Mouse (Mus musculus) v-Abl transformed pro-B cells (cell line): ENCODE results near the gene AI854703.
"Not testable (repeated sequence)": the region's sequence is repeated elsewhere in the genome, so short reads cannot be mapped to it uniquely, and the experiment has no call there.

Experiments used
- in situ Hi-C, 2 experiments: fragments of 400-800 bp; cut with MboI; formaldehyde crosslinking; loops; one replicate each; pipeline ENCODE4 v1.15.1; 2025; ENCODE audit not compliant: unreplicated experiment in 2 of 2

The AI854703 gene

DNA sequence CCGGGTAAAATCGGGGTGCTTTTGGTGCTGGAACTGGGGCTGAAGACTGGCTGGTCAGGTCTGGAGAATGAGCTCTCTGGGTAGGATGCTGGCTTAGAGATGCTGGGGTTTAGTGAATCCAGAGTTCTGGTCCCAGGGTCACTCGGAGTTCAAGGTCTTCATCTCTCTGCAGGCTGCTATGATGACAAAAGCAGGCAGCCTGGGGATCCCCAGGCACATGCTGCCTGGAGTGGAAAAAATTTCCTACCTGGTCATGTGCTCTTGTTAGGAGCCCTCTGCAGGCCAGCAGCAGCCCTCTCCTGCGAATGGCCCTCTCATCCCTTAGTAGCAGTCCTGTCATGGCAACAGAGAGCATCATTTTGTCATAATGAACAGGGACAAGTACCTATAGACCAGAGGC lies 13.1 kb upstream of the AI854703 start:
- in situ Hi-C loops: no loop called here

DNA sequence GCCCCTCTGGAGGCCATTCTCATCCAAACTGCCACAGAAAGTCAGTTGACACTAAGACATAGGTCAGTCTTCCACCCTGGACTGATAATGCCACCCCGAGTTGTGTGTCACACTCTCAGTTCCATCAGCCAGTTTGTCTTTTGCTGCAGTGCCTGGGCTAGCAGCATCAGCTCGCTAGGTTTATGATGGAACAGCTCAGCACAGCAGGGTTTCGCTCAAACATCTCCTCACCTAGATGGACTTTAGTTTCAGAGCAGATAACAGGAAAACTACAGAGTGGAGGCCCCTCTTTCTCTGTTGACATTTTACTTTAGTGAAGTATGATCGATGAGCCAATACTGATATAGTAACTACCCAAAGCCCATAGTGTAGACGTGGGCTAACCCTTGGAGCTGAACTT lies 11.8 kb upstream of the AI854703 start:
- in situ Hi-C loops: no loop called here

DNA sequence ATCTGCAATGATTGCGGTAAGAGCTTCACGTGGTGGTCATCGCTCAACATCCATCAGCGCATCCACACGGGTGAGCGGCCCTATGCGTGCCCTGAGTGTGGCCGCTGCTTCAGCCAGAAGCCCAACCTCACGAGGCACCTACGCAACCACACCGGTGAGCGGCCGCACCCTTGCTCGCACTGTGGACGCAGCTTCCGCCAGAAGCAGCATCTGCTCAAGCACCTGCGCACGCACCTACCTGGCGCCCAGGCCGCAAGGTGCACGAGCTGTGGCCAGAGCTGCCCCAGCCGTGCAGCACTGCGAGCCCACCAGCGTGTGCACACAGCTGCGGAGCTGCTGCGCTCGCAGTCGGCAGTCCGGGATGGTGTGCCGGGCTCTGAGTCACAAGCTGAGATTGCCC lies 6.5 kb upstream of the AI854703 start:
- in situ Hi-C loops: no loop called here

DNA sequence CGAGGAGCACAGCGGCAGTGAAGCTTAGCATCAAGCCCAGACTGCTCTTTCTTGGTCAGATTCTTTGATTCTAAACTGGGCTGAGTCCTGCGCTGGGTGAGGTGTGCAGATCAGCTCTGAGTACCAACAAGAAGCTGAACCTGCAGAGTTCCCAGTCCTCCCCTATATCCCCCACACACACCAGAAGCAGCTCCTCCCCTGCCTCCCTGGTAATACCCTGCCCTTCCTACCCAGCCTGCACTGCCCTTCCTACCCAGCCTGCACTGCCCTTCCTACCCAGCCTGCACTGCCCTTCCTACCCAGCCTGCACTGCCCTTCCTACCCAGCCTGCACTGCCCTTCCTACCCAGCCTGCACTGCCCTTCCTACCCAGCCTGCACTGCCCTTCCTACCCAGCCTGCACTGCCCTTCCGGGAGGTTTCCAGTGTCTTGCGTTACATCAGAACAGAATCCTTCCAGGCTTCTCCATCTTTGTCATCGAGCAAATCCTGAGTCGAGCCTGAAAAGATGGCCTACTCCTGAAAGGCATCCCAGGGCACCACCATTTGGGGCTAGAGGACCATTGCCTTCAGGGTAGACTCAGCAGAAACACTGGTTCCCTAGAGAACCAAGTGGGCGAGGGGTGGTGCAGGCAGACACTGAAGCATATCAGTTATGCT lies 4.2 kb upstream of the AI854703 start:
- in situ Hi-C loops: not testable (repeated sequence)

DNA sequence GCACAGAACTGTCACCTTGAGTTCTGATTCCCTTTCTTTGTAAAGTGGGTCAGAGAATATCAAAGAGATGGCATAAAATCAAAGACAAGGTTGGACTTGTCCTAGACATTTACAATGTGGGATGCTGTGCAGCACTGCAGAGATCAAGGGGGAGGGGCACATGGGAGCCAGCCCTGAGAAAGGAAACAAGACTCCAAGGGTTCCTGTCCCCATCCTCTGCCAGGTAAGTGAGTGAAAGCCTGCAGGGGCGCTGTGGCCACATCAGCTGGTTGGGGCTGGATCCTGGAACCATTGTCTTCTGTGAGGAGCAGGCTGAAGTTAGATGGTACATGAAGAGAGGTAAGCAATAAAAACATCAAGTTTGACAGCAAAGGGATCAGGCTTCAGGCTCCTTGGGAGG lies 3.1 kb upstream of the AI854703 start:
- in situ Hi-C loops: no loop called here

DNA sequence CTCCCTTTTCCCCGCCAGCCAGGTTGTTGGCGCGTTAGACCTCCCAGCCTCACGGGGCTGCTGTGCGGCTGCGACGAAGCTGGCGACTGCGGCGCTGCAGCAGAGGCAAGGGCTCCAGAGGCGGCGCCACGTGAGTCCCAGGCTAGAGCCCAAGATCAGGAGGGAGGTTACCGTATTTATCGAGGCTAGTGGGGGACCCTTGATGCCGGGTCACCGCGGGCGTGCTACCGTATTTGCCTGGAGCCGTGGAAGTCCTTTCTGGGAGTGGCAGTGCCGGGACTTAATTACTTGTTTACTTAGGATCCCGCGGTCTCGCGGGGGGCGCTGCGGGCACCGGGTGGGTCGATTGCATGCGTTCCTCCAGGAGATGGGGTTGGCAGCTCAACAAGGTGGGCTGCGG lies 420 bp downstream of the AI854703 start:
- in situ Hi-C loops: loop anchor here (25.0 kb wide), 2 partner anchors 410 to 760 kb away; partner anchors contain the start of genes Gpnmb (in 1 of the 2) and Stk31 (in 1 of the 2)

DNA sequence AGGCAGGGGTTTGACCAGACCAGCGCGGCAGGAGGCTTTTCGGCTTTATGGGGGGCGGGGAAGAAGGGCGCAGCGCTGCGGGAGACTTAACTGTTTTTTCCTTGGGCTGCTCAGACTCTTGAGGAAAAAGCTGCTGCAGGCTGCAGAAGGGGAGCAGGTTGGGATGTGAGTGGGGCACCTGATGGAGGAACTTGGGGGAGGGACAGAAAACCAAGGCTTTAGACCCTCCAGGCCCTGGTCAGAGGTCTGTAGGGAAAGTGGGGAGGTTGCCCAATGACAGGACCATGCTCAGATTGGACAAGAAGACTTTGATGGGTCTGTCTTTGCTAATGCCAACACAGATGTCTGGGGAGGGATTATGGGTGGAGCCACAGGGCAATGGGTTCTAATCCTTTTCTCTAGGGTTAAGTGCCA lies 954 bp downstream of the AI854703 start:
- in situ Hi-C loops: loop anchor here (25.0 kb wide), 2 partner anchors 410 to 760 kb away; partner anchors contain the start of genes Gpnmb (in 1 of the 2) and Stk31 (in 1 of the 2)

DNA sequence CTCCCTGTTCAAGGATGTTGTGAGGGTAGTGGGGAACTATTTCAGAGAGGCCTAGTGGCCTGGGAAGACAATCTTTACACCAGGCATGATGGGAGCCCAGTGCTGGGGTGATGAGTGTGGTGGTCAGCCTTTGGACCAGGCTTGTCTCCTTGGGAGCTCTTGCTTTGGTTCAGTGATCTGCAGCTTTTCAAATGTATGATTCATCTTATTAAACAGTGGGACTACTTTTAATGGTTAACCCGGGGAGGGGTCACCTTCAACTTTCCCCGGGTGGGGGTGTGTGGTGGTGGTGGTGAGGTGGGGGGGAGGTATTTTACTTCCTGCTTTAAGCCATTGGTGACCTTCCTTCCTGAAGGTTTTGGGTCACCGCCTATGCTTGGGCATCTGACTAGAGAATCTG lies 1.8 kb downstream of the AI854703 start:
- in situ Hi-C loops: loop anchor here (25.0 kb wide), 2 partner anchors 409 to 759 kb away; partner anchors contain the start of genes Gpnmb (in 1 of the 2) and Stk31 (in 1 of the 2)

DNA sequence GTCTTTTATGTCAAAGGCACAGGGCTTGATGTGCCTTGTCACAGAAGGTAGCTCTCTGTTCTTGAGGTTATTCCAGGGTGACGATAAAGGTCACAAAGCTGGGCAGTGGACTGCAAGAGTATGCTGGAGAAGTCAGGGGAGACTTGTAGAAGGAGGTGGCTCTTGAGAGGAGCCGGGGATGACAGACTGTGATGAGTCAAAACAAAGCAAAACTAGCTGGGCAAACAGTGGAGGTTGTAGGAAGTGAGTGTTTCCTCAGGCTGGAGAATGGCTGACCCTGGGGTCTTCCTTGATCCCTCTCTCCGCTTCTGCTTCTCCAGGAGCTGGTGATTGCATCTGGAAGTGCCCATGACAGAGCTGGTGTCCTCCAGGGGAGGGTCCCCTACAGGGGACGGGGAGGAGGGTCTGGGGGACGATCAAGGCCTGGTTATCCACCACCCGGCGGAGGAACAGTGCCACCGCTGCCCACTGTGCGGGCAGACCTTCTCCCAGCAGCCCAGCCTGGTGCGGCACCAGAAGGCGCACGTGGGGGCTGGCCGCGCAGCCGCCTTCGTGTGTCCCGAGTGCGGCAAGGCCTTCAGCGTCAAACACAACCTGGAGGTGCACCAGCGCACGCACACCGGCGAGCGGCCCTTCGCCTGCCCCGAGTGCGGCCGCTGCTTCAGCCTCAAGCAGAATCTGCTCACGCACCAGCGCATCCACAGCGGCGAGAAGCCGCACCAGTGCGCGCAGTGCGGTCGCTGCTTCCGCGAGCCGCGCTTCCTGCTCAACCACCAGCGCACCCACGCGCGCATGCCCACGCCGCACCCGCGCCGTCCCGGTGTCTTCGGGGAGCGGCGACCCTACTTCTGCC lies 2.5 kb downstream of the AI854703 start:
- in situ Hi-C loops: loop anchor here (25.0 kb wide), 2 partner anchors 408 to 758 kb away; partner anchors contain the start of genes Gpnmb (in 1 of the 2) and Stk31 (in 1 of the 2)

DNA sequence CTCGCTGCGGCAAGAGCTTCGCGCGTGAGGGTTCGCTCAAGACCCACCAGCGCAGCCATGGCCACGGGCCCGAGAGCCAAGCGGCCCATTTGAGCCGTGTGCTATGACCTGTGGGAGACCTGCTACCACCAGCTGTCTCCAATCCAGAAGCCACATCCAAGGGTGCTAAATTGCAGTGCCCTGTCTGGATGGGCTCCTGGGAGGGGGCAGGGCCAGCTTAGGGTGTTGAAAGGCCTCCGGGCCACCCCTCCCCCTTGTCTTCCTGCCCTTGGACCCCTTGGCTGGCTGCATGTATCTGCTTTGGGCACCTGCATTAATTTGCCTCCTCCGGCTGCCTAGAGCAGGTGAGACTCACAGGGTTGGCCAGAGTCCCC lies 3.1 kb downstream of the AI854703 start:
- in situ Hi-C loops: loop anchor here (10.0 to 25.0 kb wide), 4 partner anchors 408 to 765 kb away; partner anchors contain the start of genes Stk31 (in 2 of the 2) and Gpnmb (in 1 of the 2)

DNA sequence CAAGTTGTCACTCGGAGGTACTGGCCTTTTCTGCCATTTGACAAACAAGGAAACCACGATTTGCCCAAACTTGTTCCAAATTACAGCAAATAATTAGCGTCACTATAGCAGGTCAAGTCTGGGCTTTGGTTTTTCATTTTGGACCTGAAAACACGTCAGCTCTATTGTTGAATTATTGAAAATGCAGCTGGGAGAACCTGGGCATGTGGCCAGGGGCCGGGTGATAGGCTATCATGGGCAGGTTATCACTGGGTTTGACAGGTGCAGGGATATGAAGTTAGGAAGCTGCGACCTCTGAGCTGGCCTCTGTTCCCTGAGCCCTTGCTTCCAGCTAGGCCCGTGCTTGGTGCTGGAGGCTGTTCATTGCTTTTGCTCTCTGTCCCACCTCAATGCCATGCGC lies 4.3 kb downstream of the AI854703 start:
- in situ Hi-C loops: loop anchor here (10.0 to 25.0 kb wide), 4 partner anchors 406 to 764 kb away; partner anchors contain the start of genes Stk31 (in 2 of the 2) and Gpnmb (in 1 of the 2)

DNA sequence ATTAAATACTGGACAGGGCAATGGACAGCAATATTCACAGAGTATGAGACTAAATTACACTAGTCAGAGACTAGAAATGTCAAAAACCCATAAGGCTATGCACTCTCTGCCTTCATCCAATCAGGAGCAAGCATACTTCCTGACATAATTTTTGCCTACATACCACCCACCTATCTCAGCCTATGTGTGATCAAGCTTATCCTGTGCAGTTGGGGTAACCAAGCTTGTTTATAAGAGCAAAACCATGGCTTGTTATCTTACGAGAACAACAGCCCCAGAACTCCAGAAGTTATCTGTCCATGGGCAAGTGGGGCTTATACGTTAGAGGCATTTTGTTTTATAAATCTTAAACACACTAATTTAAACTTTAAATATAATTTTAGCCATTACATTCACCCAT lies 8.5 kb downstream of the AI854703 start:
- in situ Hi-C loops: loop anchor here (5.0 to 25.0 kb wide), 5 partner anchors 402 to 760 kb away; partner anchors contain the start of genes Stk31 (in 2 of the 2) and Gpnmb (in 1 of the 2)

DNA sequence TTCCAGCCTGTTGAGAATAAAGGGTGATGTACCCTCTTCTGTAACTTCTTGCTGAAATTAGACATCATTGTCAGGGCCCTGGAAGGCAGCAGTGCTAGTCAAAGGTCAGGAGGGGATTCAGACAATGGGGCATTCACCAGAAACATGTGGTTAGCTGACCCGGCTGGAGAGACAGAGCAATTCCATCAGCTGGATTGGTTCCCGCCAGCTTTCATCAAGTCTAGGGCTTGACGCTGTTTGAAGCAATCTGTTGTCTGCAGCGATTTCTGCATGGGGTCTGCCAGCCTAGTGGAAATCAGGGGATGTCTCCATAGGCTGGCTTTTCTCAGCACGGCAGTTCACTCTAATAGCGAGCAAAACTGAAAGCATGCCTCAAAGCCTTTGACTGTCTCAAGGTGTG lies 10.0 kb downstream of the AI854703 start:
- in situ Hi-C loops: loop anchor here (5.0 to 25.0 kb wide), 5 partner anchors 401 to 758 kb away; partner anchors contain the start of genes Stk31 (in 2 of the 2) and Gpnmb (in 1 of the 2)

DNA sequence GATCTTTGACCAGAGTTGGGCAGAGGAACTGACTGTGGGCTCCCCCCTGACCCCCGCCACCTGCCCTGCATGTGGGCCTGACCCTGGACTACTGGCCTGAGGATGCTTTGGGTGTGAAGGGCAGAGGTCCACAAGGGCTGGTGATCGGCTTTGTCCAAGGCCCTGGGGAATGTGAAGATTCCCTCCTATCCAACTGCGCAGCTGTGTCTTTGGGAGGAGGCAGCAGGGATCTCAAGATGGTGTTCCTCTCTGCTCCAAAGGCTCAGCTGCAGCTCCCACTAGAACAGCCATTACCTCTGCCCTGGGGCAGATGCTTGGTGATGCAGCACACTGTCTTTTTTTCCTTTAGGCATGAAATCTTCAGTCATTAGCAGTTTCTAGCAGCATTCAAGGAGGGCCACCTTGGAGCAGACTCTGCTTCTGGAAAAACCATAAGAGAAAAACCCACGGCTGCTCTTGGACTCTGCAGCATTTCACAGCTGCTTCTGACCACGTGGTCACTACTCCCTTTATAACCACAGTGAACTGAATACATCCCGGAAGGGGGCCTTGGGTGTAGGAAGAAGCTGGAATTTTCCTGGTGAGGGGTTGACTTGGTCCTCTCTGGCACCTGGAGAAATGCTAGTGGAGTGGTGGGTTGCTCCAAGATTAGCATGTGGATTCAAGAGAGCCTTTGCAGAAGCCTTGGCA lies 11.4 kb downstream of the AI854703 start:
- in situ Hi-C loops: loop anchor here (5.0 to 25.0 kb wide), 5 partner anchors 399 to 757 kb away; partner anchors contain the start of genes Stk31 (in 2 of the 2) and Gpnmb (in 1 of the 2)

DNA sequence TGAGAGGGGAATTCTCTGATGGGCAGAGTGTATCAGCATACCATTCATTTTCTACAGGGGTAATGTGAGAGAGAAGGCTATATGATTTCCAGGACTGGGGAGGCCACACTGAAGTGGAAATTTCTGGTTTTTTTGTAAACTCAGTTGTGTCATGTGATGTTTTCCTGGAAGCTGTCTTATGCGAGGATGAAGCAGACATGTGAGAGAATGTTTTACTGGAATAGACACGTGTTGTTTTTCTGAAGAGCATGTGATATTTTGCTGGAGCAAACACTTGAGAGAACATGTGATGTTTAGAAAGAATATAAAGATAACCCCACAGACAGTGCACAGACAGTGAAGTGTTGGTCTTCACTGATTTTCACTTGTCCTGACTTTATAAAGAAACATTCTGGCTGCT lies 12.0 kb downstream of the AI854703 start:
- in situ Hi-C loops: loop anchor here (5.0 to 25.0 kb wide), 5 partner anchors 399 to 756 kb away; partner anchors contain the start of genes Stk31 (in 2 of the 2) and Gpnmb (in 1 of the 2)

DNA sequence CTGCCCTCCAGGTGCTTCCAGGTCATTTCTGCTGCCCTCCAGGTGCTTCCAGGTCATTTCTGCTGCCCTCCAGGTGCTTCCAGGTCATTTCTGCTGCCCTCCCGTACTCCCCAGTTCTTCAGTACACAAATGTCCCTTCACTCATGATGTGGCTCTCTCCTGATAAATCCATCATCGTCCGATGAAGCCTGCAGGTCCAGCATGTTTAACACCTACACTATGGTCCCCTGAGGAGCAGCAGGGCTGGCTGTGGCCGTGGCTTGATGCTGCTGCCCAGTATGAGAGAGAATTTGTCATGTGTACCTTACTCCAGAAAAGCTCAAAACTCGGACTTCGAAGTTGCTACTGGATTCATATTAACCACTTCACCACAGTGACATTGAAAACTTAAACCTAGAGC lies 14.8 kb downstream of the AI854703 start:
- in situ Hi-C loops: loop anchor here (5.0 to 25.0 kb wide), 5 partner anchors 59 to 746 kb away; partner anchors contain the start of genes Atp6v0e2 (in 1 of the 2), Gpnmb (in 1 of the 2) and Stk31 (in 1 of the 2)

DNA sequence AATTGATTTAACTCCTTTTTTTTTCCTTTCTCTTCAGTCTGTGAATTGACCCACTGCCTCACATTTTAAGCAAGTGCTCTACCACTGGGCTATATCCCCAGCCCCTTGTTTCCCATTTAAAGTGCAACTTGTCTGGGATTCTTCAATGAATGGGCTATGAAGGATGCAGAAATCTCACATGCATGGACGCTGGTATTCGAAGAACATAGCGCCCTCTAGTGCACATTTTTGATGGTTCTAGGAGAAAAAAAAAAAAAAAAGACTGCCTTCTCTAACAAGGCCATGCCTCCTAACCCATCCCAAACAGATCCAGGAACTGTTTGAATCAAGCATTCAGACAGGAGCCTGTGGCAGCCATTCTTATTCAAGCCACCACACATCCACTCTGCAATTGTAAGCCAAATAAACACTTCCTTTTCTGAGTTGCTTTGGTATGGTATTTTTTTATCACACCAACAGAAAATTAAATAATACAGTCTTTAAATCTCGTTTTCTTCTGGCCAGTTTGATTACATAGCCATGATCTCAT lies 16.3 kb downstream of the AI854703 start:
- in situ Hi-C loops: loop anchor here (5.0 to 25.0 kb wide), 5 partner anchors 61 to 744 kb away; partner anchors contain the start of genes Atp6v0e2 (in 1 of the 2), Gpnmb (in 1 of the 2) and Stk31 (in 1 of the 2)

DNA sequence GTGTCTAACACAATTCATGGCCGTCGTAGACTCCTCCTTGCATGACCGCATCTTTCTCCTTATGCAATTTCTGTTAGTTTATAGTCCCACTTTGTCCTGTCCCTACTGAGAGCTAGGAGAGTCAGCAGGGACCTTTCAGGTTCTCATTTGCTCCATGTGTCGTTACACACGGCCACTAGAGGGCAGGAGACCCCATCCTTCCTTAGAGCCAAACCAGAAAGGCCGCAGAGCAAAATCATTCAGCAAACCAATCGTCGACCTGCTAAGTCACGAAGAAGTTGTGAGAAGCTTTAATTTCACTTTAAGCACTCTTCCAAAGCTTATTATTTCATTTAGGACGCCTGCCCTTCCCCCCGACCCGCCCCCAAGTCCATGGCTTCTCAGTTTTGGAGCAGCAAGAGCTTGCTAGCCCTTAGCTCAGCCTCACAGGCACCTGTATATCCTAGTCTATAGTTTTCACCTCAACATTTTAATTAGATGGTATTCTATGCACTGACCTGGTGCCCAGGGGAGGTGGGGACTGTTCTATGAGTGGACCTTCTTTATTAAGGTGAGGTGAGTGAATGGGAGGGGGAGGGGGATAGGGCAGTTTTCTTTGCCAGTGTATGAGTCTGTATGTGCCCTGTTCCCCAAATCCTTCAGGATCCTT lies 19.2 kb downstream of the AI854703 start:
- in situ Hi-C loops: loop anchor here (5.0 to 25.0 kb wide), 9 partner anchors 47 to 742 kb away; partner anchors contain the start of genes Gimap3 (in 2 of the 2), Gimap5 (in 1 of the 2), Gpnmb (in 1 of the 2) and Stk31 (in 1 of the 2)

DNA sequence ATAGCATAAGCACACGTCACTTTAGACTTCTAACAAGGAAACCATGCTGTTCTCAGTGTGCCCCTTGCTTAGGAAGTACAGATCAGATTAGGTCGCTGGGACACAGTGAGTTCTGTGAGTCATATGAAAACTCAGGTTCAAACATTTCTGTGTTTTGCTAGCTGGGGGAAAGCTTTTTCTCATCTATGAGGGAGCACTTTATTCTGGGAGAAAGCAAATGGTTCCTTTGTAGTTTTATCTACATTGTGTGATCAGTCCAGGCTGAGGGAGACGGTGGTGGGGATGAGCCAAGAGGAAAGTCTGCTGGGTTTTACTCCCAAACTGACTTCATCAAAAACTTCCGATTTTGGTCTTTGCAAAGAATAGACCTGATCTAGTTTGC lies 19.7 kb downstream of the AI854703 start:
- in situ Hi-C loops: loop anchor here (5.0 to 25.0 kb wide), 9 partner anchors 46 to 741 kb away; partner anchors contain the start of genes Gimap3 (in 2 of the 2), Gimap5 (in 1 of the 2), Gpnmb (in 1 of the 2) and Stk31 (in 1 of the 2)
